Mouse (Mus musculus): ENCODE results near the gene Gkap1.

The Gkap1 gene

GRCm38 (mm10) chr13:58275599-58275998 lies at the start of gene Gkap1:
Gene Gkap1, minus strand, starts transcription at chr13:58275699.
- no peak for DNase-seq

GRCm38 (mm10) chr13:58317768-58318167 lies 42.3 kb upstream of the Gkap1 start:
- DNase-seq, result no peak

GRCm38 (mm10) chr13:58314991-58315390 lies 39.5 kb upstream of the Gkap1 start:
- DNase-seq, result no peak

GRCm38 (mm10) chr13:58313758-58314157 lies 38.3 kb upstream of the Gkap1 start:
- no peak for DNase-seq

- DNase-seq, result no peak
These were observed 35.9 kb upstream of the Gkap1 start for GRCm38 (mm10) chr13:58311351-58311750.

- no peak for DNase-seq
These were observed 34.0 kb upstream of the Gkap1 start for GRCm38 (mm10) chr13:58309499-58309898.

- no peak for DNase-seq
These were observed 32.0 kb upstream of the Gkap1 start for GRCm38 (mm10) chr13:58307453-58307852.

GRCm38 (mm10) chr13:58305230-58305629 lies 29.7 kb upstream of the Gkap1 start:
- DNase-seq, result no peak

- DNase-seq, result peak; percentile 42 to 58
These were observed 27.1 kb upstream of the Gkap1 start for GRCm38 (mm10) chr13:58302421-58303145.

GRCm38 (mm10) chr13:58301961-58302360 lies 26.5 kb upstream of the Gkap1 start:
- DNase-seq, result no peak

GRCm38 (mm10) chr13:58298756-58299155 lies 23.3 kb upstream of the Gkap1 start:
- DNase-seq, result no peak

GRCm38 (mm10) chr13:58295582-58295981 lies 20.1 kb upstream of the Gkap1 start:
- no peak for DNase-seq

- no peak for DNase-seq
These were observed 17.3 kb upstream of the Gkap1 start for GRCm38 (mm10) chr13:58292811-58293210.

- no peak for DNase-seq
These were observed 13.8 kb upstream of the Gkap1 start for GRCm38 (mm10) chr13:58289308-58289707.

GRCm38 (mm10) chr13:58287822-58288221 lies 12.3 kb upstream of the Gkap1 start:
- DNase-seq, result peak; percentile 76 to 81

- DNase-seq, result no peak
These were observed 8.0 kb upstream of the Gkap1 start for GRCm38 (mm10) chr13:58283466-58283865.

GRCm38 (mm10) chr13:58281936-58282335 lies 6.4 kb upstream of the Gkap1 start:
- DNase-seq, result no peak

GRCm38 (mm10) chr13:58280528-58280927 lies 5.0 kb upstream of the Gkap1 start:
- DNase-seq, result no peak

GRCm38 (mm10) chr13:58276256-58276655 lies 757 bp upstream of the Gkap1 start:
- DNase-seq, result no peak

- DNase-seq, result no peak
These were observed 423 bp downstream of the Gkap1 start for GRCm38 (mm10) chr13:58275076-58275475.

- DNase-seq, result peak; percentile 50 to 69
These were observed 1.1 kb downstream of the Gkap1 start for GRCm38 (mm10) chr13:58274259-58274991.

GRCm38 (mm10) chr13:58273411-58274258 lies 1.9 kb downstream of the Gkap1 start:
- peak; percentile 26 to 58 for DNase-seq

GRCm38 (mm10) chr13:58266864-58267263 lies 8.6 kb downstream of the Gkap1 start:
- no peak for DNase-seq
